Mouse (Mus musculus): Measurements from ENCODE around the gene Atl1.

- TF ChIP-seq MXI1 (IDR thresholded peaks at IDR 0.05; ENCODE audit: low read depth, low read length): no peak
- TF ChIP-seq POLR2A (IDR thresholded peaks at IDR 0.05; ENCODE audit: control insufficient read depth in 1 of 2, insufficient read depth in 1 of 2, low read depth in 1 of 2, low read length in 2 of 2, poor library complexity in 1 of 2): no peak
- TF ChIP-seq ZKSCAN1 (IDR thresholded peaks at IDR 0.05; ENCODE audit: low read depth, low read length): no peak
- TF ChIP-seq NELFE (IDR thresholded peaks at IDR 0.05; ENCODE audit: low read depth, low read length): no peak
- no peak for TF ChIP-seq TCF12 (IDR thresholded peaks at IDR 0.05; ENCODE audit: low read depth, low read length)
Observed at GRCm38 (mm10) chr12:69893927-69894326, 1.5 kb downstream of the Atl1 start.
